Mouse (Mus musculus): ENCODE data around the gene Dnah2.

DNA sequence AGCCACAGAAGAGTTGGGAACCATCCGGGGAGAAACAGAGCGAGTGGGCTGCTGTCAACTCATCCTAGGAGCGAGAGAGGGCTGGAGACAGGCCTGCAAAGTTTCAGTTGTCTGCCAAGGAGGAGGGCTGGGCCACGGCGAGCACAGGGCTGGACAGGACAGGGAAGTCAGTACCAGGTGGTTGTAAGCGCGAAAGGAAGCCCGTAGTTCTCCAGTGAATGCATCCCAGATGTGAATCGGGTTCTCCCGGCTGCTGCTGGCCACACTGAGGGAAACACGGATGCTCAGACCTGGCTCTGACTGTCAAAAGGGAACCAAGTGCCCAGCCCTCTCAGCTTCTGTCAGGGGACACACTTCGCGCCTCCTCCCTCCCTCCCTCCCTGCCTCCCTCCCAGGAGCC, 14.5 kb upstream of the Dnah2 start:
- TF ChIP-seq USF1 (IDR thresholded peaks at IDR 0.05; ENCODE audit: low read depth) (no peak), CTCF (IDR thresholded peaks at IDR 0.05; ENCODE audit: control insufficient read depth, insufficient read depth, insufficient read length) (no peak), FOSL1 (IDR thresholded peaks at IDR 0.05; ENCODE audit: insufficient read depth, low read length, poor library complexity, severe bottlenecking) (no peak), MYOD1 (IDR thresholded peaks at IDR 0.05; ENCODE audit: control insufficient read depth, insufficient read length, low read depth) (no peak)

Data from C2C12 (cell line).